Mouse (Mus musculus) cerebellum, postnatal 14 days (tissue): Measurements from ENCODE around the gene Angptl2.

Source experiments
- DNase-seq, 2 experiments: peaks; one replicate each; pipeline ENCODE4 v3.0.0; 2021; ENCODE audit warnings: mixed read lengths in 2 of 2

Angptl2 gene

DNA sequence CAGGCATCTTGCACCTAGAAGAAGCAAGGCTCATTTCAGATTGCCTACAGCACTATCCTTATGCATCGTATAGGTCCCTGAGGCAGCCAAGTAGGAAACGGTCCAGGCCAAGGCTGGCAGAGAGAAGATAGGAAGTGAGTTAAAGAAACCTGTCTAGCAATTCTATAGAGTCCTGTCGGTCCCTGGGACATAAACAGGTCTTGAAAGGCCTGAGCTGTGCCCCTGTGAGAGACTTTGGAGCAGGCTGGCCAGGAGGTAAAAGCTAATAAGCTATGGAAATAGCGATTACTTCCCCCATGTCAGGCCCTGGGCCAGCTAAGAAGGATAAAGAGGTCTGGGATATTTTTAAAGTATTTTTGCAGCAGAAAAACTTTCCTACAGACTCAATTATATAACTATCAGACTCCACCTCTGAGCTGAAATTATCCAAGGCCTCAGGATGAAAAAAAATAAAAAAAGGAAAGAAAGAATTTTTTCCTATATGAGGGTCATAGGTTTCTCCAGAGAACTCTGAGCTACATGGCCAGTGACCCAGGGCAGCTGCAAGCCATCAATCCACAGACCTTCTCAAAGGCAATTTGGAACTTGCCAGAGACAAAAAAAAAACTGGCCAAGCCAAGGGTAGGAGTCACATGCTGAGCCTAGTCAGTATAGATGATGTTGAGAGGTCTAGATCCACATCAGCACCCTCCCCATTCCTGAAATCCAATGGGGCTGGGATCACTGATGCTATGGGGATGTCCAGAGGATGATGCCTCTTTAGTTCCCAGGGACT lies 57.0 kb downstream of the Angptl2 start:
- DNase-seq: no peak

DNA sequence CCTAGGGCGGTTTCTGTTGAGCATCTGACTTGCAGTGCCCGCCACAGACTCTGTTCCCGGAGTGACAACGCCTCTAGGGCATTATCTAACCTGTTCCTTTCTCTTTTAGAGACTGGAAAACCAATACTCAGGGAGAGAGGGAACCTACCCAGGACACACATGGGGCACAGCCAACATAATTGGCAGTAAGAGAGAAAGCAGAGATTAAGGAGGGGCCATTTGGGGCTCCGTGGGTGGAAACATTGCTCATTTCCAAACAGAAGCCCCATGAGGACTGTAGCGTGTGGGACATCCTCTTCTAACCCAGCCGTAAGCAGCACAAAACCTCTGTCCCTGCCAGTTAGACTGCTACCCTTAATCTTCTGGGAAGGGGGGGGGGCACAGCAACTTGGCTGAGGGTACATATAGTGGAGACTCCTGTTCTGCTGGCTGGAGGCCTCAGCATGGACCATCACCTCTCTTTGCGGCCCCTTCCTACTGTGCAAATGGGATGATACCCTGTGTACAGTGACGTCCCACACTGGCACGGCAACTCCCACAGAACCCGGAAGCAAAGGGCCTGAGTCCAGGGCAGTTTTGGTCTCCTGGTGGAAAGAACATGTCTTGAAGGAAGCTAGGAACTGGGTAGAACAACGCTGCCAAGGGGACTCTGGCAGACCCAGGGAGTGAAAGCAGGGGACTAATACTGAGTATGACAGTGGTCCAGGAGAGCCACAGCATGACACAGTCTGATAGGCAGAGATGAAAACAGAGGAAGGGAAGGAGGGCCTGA lies 59.0 kb downstream of the Angptl2 start:
- DNase-seq: no peak

GRCm38 (mm10) chr2:33279758-33280157 lies 63.9 kb downstream of the Angptl2 start:
- no peak for DNase-seq

DNA sequence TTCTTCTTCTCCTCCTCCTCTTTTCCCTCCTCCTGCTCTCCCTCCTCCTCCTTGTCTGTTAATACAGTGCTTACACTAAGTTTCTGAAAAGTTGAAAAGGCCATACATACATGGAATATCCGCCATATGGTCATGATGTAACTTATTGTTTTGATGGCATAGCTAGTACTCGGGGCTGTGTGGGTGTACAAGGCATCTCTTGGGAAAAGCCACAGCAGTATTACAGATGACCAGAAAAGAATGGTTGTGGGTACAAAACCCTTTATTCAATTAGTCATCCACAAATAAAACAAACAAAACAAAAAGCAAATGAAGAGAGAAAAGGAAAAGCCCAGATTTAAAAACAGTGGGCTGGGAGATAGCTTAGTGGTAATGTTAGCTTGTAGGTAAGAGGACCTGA lies 64.7 kb downstream of the Angptl2 start:
- DNase-seq: no peak

- DNase-seq: no peak
Observed at GRCm38 (mm10) chr2:33281807-33282206, 65.9 kb downstream of the Angptl2 start.

DNA sequence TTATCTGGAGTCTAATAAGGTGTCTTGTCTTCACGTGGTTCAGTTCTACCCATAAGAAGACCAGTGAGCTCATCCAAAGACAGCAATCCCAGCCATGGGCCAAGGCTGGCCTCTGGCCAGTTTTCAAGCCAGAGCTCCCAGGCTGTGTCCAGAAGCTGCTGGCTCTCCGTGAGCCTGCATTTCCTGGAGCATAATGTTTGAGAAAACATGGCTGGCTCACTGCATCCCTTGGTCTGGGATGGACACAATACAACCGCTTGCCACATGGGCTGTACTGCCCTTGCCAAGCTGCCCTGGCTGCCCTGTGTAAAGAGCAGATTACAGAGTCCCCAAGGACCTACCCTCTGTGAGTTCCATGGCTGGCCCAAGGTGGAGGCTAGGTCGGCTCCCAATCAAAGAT lies 67.0 kb downstream of the Angptl2 start:
- DNase-seq: peak; percentile 86 to 88

DNA sequence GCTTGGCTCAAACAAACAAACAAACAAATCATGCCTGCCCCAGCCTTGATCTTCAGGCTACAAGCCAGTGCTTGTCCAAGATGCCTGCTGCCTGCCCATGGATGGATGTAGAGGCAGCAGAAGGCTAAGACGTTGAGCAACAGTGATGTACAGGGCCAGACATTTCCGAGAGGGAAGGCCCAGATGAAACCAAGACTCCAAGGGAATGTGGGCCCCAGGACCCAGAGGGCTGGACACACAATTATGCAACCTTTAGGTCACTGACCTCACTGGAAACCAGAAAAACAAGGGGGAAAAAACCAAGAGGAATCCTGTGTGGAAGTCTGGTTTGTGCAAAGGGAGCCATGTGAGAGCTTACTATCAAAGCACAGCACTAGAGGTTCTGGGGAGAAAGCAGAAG lies 67.8 kb downstream of the Angptl2 start:
- DNase-seq: no peak

DNA sequence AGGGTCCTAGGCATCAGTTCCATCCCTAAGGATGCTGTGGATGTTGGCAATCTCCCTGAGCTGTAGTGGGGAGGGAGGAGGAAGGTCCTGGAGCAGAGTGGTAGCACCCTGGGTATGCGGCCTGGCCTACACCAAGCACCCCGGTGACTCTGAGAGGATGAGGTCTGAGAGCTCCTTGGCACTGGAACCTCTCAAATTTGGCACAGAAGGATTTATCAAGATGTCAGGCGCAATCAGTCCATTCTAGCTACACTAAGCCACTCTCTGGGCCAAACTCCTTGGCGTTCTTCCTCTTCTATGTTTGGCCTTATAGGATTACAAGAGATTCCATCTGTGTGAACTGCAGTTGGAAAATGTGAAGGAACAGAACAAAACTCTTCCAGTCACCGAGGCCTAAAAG lies 73.0 kb downstream of the Angptl2 start:
- DNase-seq: peak; percentile 70 to 83

DNA sequence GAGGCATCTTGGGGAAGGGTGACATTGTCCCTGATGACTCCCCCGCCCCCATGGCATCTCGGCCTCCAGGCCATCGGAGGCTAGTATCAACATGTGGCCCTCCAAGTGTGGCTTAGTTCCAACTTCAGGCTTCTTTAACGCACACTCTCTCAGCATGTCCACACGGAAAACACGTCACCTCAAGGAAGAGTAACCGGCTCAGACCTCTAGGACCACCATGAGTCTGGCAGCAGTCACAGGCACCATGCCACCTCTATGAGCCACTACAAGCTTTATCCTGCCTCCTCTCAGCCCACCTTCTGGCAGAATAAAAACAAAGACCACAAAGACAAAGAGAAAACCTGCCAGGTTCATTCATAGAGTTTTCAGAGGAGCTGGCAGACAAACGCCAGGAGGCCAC lies 74.6 kb downstream of the Angptl2 start:
- peak; percentile 61 to 62 for DNase-seq

GRCm38 (mm10) chr2:33292057-33292456 lies 76.2 kb downstream of the Angptl2 start:
- no peak for DNase-seq

- no peak for DNase-seq
Observed at GRCm38 (mm10) chr2:33295115-33295514, 79.2 kb downstream of the Angptl2 start.
